Mouse (Mus musculus) intestine, embryonic 16.5 days (tissue): ENCODE measurements around the gene Tbc1d21. TPM values are rescaled to one million over a fixed set of nuclear protein-coding genes. Genes with fewer than 3 reads are reported as not detected.

Source experiments
- ATAC-seq: fragments of 200-750 bp; cut with Nextera tagmentation; 2 replicates; pipeline ENCODE4 v1.8.0; 2017; ENCODE audit warnings: moderate TSS enrichment, moderate library complexity
- H3K27ac ChIP-seq: fragments of 300-500 bp; sonication (generic); 2 replicates; pipeline ENCODE4 v1.5.1; 2014; ENCODE audit warnings: mild to moderate bottlenecking, low read length
- H3K27me3 ChIP-seq: fragments of 300-500 bp; sonication (generic); replicated peaks from 2 replicates; pipeline ENCODE4 v1.6.1; 2014; ENCODE audit warnings: low read length, control low read depth, mixed read lengths; ENCODE audit not compliant: control insufficient read depth, insufficient read depth
- H3K36me3 ChIP-seq: fragments of 300-500 bp; sonication (generic); 2 replicates; pipeline ENCODE4 v1.6.1; 2014; ENCODE audit warnings: low read length, control low read depth; ENCODE audit not compliant: control insufficient read depth, insufficient read depth
- H3K4me1 ChIP-seq: fragments of 300-500 bp; sonication (generic); 2 replicates; pipeline ENCODE4 v1.6.1; 2014; ENCODE audit warnings: low read length, control low read depth, mixed read lengths; ENCODE audit not compliant: control insufficient read depth, insufficient read depth
- H3K4me2 ChIP-seq: fragments of 300-500 bp; sonication (generic); 2 replicates; pipeline ENCODE4 v1.6.1; 2014; ENCODE audit warnings: low read depth, low read length, control low read depth
- H3K4me3 ChIP-seq: fragments of 300-500 bp; sonication (generic); 2 replicates; pipeline ENCODE4 v1.5.1; 2014; ENCODE audit warnings: mild to moderate bottlenecking, low read length
- H3K9ac ChIP-seq: fragments of 300-500 bp; sonication (generic); 2 replicates; pipeline ENCODE4 v1.6.1; 2014; ENCODE audit warnings: low read depth, low read length
- H3K9me3 ChIP-seq: fragments of 300-500 bp; sonication (generic); 2 replicates; pipeline ENCODE4 v1.6.1; 2016; ENCODE audit warnings: low read length, control low read depth; ENCODE audit not compliant: control insufficient read depth
- whole genome bisulfite sequencing: fragments of 180-500 bp; shearing (Covaris S2); extraction: QIAGEN DNeasy Blood & Tissue Kit; methylation state at CpG from one replicate; pipeline ENCODE4 v1.1.7; 2014; 5-methylcytosine and 5-hydroxymethylcytosine counted together
- polyA plus RNA-seq: library from polyadenylated mRNA; unstranded; fragments of >200 nt; fragmentation: Nextera tagmentation; extraction: Ambion mirVana; gene quantifications from 2 replicates; pipeline ENCODE4 v1.2.1, GENCODE M21; 2015

Gene Tbc1d21
- polyA plus RNA-seq, 1 experiment from 2014 or later = not detected

- H3K27ac ChIP-seq = no peak overlapping the region
- no peaks in the 10 kb centered on the region for H3K9me3 ChIP-seq
- no peaks in the 10 kb centered on the region for H3K36me3 ChIP-seq
- H3K9ac ChIP-seq = peak overlapping the region; percentile 62
- H3K27me3 ChIP-seq = peaks cover 16% of the 10 kb centered on the region
- H3K4me2 ChIP-seq = peak overlapping the region; percentile 79
- H3K4me3 ChIP-seq = peak overlapping the region; percentile 58
- H3K4me1 ChIP-seq = peaks cover 26% of the 10 kb centered on the region
- ATAC-seq = no peak
- WGBS = 65% methylated on average over 33 of the region's 33 CpGs
Observed at GRCm38 (mm10) chr9:58311191-58311910, 58.9 kb downstream of the Tbc1d21 start.

GRCm38 (mm10) chr9:58310043-58310660 is 60.1 kb downstream of the Tbc1d21 start:
- H3K36me3 ChIP-seq = no peaks in the 10 kb centered on the region
- H3K4me2 ChIP-seq = peak overlapping the region; percentile 26; the same call in 1 of the 2 replicates
- peaks cover 24% of the 10 kb centered on the region for H3K4me1 ChIP-seq
- H3K4me3 ChIP-seq = no peak overlapping the region
- 70% methylated on average over 14 of the region's 14 CpGs for WGBS
- H3K9me3 ChIP-seq = no peaks in the 10 kb centered on the region
- peaks cover 16% of the 10 kb centered on the region for H3K27me3 ChIP-seq
- H3K9ac ChIP-seq = no peak overlapping the region
- H3K27ac ChIP-seq = no peak overlapping the region
- ATAC-seq = no peak

Other genes with a start within 250 kb of the Tbc1d21 start
- 70.7 and 77.5 TPM in 2 replicates for gene Islr, start 166.1 kb downstream of the Tbc1d21 start, polyA plus RNA-seq
- 0.83 and 1.0 TPM in 2 replicates for gene Islr2, start 166.1 kb downstream of the Tbc1d21 start, polyA plus RNA-seq
- gene Pml, start 120.7 kb downstream of the Tbc1d21 start, polyA plus RNA-seq = 12.4 and 13.7 TPM in 2 replicates
- 21.1 and 22.4 TPM in 2 replicates for gene Stoml1, start 117.3 kb downstream of the Tbc1d21 start, polyA plus RNA-seq
- 19.1 and 24.5 TPM in 2 replicates for gene Loxl1, start 57.3 kb downstream of the Tbc1d21 start, polyA plus RNA-seq
- 0.35 and 0.62 TPM in 2 replicates for gene Insyn1, start 118.1 kb upstream of the Tbc1d21 start, polyA plus RNA-seq
- gene Cd276, start 185.0 kb upstream of the Tbc1d21 start, polyA plus RNA-seq = 17.9 and 18.1 TPM in 2 replicates
- 118 and 122 TPM in 2 replicates for gene Nptn, start 211.8 kb upstream of the Tbc1d21 start, polyA plus RNA-seq